Mouse (Mus musculus): ENCODE data around the gene Gm10277.

DNA sequence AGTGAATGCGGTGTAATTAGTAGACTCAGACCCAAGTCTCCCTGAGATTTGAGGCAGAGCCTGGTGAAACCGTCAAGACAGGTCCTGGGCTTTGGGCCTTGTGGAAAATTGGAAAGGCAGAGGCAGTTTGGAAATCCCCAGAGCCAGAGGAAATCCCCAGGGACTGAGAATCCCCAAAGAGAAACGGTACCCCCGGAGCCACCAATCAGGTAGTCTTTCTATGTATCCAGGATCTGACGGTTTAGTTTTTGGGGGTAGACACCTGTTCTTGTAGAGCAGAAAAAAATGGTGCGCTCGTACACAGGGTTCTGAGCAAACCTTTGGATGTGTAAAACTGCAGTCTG lies 5.0 kb upstream of the Gm10277 start:
- TF ChIP-seq CTCF (conservative IDR thresholded peaks at IDR 0.05; ENCODE audit: low read length) (no peak), NANOG (IDR thresholded peaks at IDR 0.05; ENCODE audit: borderline replicate concordance, low read length) (no peak), POU5F1 (IDR thresholded peaks at IDR 0.05; ENCODE audit: borderline replicate concordance, low read length) (no peak)
